Mouse (Mus musculus): ENCODE measurements around the gene Prim2. TPM values are rescaled to one million over a fixed set of nuclear protein-coding genes. Genes with fewer than 3 reads are reported as not detected.

Gene Prim2
- 4.6 and 8.7 TPM in 2 replicates for polyA plus RNA-seq (2012; rRNA removed; ENCODE audit: low replicate concordance)

DNA sequence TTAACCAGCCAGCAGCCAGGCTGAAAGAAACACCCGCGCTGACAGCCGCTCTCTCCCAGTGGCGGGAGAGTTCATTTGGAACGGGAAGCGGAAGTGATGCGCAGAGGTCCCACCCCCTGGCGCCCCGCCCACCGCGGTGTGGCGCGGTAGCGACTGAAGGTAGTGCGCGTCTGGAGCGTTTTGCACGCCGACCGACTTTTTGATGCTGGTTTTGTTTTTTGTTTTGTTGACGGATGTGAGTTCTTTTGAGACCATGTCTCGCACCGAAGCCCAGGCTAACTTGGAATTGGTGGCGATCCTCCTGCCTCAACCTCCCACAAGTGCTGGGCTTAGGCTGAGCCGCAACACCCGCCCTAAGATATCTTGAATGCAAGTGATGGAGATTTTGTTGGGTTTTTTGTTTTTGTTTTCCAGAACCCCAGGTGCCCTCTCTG is at the start of gene Prim2:
Gene Prim2 (minus strand): TSS at position 88 of the 434 bp plus-strand sequence.

Other genes with a start within 250 kb of the Prim2 start
- 9.1 and 28.4 TPM in 2 replicates for gene Rab23, start 50.1 kb upstream of the Prim2 start, polyA plus RNA-seq (2012; rRNA removed; ENCODE audit: low replicate concordance)
- 9.4 and 41.4 TPM in 2 replicates for gene Bag2, start 88.0 kb upstream of the Prim2 start, polyA plus RNA-seq (2012; rRNA removed; ENCODE audit: low replicate concordance)
- gene Zfp451, start 144.8 kb upstream of the Prim2 start, polyA plus RNA-seq (2012; rRNA removed; ENCODE audit: low replicate concordance) = 5.1 and 11.0 TPM in 2 replicates
- 0.99 and 2.0 TPM in 2 replicates for gene Bend6, start 238.0 kb upstream of the Prim2 start, polyA plus RNA-seq (2012; rRNA removed; ENCODE audit: low replicate concordance)
- gene Dst, start 238.4 kb upstream of the Prim2 start, polyA plus RNA-seq (2012; rRNA removed; ENCODE audit: low replicate concordance) = 75.1 and 80.0 TPM in 2 replicates

All from subcutaneous adipose tissue, adult 2 months (tissue).